ENCODE assay signal across 8 mouse cellular contexts in genomic region chr10:85651706-85652105, GRCm38 (mm10).
A peak's percentile ranks its signal among the peaks of the same experiment; 100 is the strongest.
DNase-seq lines count a peak whose midpoint lies in the region; ATAC-seq and TF ChIP-seq lines count a peak whose summit lies in the region.

No protein-coding gene starts in this region.

- H3K4me1 ChIP-seq in heart, embryonic 12.5 days (replicated peaks): peaks cover 18% of the 10 kb centered on the region
- H3K4me1 ChIP-seq in kidney, postnatal 0 days (replicated peaks; ENCODE audit: insufficient read depth, low read length): no peaks in the 10 kb centered on the region
- no peaks in the 10 kb centered on the region for H3K4me1 ChIP-seq in liver, adult 2 months (ENCODE audit: control insufficient read depth, insufficient read depth, low read length)
- peaks cover 5% of the 10 kb centered on the region for H3K4me1 ChIP-seq in neural tube, embryonic 13.5 days (replicated peaks)

- peak; percentile 89 for TF ChIP-seq CTCF in kidney, postnatal 0 days (IDR thresholded peaks at IDR 0.05; ENCODE audit: low read depth)
- TF ChIP-seq CTCF in liver, adult 2 months (IDR thresholded peaks at IDR 0.05; ENCODE audit: low read depth, low read length): peak; percentile 69

- H3K4me2 ChIP-seq in heart, embryonic 12.5 days: peak overlapping the region; percentile 21; the same call in 1 of the 2 replicates
- no peak overlapping the region for H3K4me2 ChIP-seq in kidney, postnatal 0 days (ENCODE audit: low read length)
- H3K4me2 ChIP-seq in neural tube, embryonic 13.5 days: no peak overlapping the region

- no peaks in the 10 kb centered on the region for H3K79me2 ChIP-seq in liver, adult 2 months (ENCODE audit: control insufficient read depth, insufficient read depth, low read length)

- no peak overlapping the region for H3K4me3 ChIP-seq in heart, embryonic 12.5 days
- H3K4me3 ChIP-seq in kidney, postnatal 0 days (replicated peaks; ENCODE audit: low read depth, low read length): no peak overlapping the region
- H3K4me3 ChIP-seq in liver, adult 2 months (ENCODE audit: insufficient read depth, low read depth, low read length): no peak overlapping the region
- H3K4me3 ChIP-seq in neural tube, embryonic 13.5 days: no peak overlapping the region

- H3K27me3 ChIP-seq in heart, embryonic 12.5 days (replicated peaks): no peaks in the 10 kb centered on the region; the same call in 1 of the 2 replicates
- no peaks in the 10 kb centered on the region for H3K27me3 ChIP-seq in kidney, postnatal 0 days (ENCODE audit: insufficient read depth, low read length)
- no peaks in the 10 kb centered on the region for H3K27me3 ChIP-seq in liver, adult 2 months (ENCODE audit: control insufficient read depth, insufficient read depth, low read length)
- H3K27me3 ChIP-seq in neural tube, embryonic 13.5 days: no peaks in the 10 kb centered on the region

- H3K9ac ChIP-seq in heart, embryonic 12.5 days: no peak overlapping the region
- H3K9ac ChIP-seq in kidney, postnatal 0 days (ENCODE audit: low read depth, low read length): no peak overlapping the region
- no peak overlapping the region for H3K9ac ChIP-seq in liver, adult 2 months (ENCODE audit: low read depth, low read length)
- H3K9ac ChIP-seq in neural tube, embryonic 13.5 days: no peak overlapping the region

- DNase-seq in adipocyte (ENCODE audit: low spot score): peak; percentile 56
- DNase-seq in embryo, embryonic 9.5 days (ENCODE audit: extremely low spot score): peak; percentile 65
- peak; percentile 91 for DNase-seq in kidney, postnatal 0 days (ENCODE audit: low spot score)
- peak; percentile 26 for DNase-seq in liver, adult 2 months (ENCODE audit: extremely low read depth, low read depth, low spot score)
- peak; percentile 21 to 24 for DNase-seq in thymus, postnatal 36 days

- ATAC-seq in CD4-positive, CD25-positive, alpha-beta regulatory T cell, adult 4 months: peak; percentile 61
- no peak for ATAC-seq in heart, embryonic 12.5 days (ENCODE audit: insufficient number of reproducible peaks, low FRiP score)
- peak; percentile 61; the same call in 1 of the 2 replicates for ATAC-seq in kidney, postnatal 0 days (replicated peaks; ENCODE audit: low FRiP score, low read depth)
- ATAC-seq in neural tube, embryonic 13.5 days (ENCODE audit: low read depth): peak; percentile 66; the same call in 1 of the 2 replicates

- no peaks in the 10 kb centered on the region for H3K36me3 ChIP-seq in heart, embryonic 12.5 days
- no peaks in the 10 kb centered on the region for H3K36me3 ChIP-seq in kidney, postnatal 0 days (ENCODE audit: insufficient read depth, low read length)
- no peaks in the 10 kb centered on the region for H3K36me3 ChIP-seq in liver, adult 2 months (ENCODE audit: control insufficient read depth, insufficient read depth, low read length)
- no peaks in the 10 kb centered on the region for H3K36me3 ChIP-seq in neural tube, embryonic 13.5 days

- TF ChIP-seq POLR2A in liver, adult 2 months (IDR thresholded peaks at IDR 0.05; ENCODE audit: extremely low read depth, insufficient read depth, low read length): no peak

- WGBS in heart, embryonic 12.5 days: 26% methylated on average over 7 of the region's 7 CpGs
- 28% methylated on average over 7 of the region's 7 CpGs for WGBS in kidney, postnatal 0 days
- 38% methylated on average over 7 of the region's 7 CpGs for WGBS in liver, adult 2 months
- WGBS in neural tube, embryonic 13.5 days: 35% methylated on average over 7 of the region's 7 CpGs

- no peak overlapping the region for H3K27ac ChIP-seq in heart, embryonic 12.5 days (ENCODE audit: poor library complexity, severe bottlenecking)
- H3K27ac ChIP-seq in kidney, postnatal 0 days: no peak overlapping the region
- no peak overlapping the region for H3K27ac ChIP-seq in liver, adult 2 months (replicated peaks; ENCODE audit: insufficient read depth, low read depth, low read length)
- no peak overlapping the region for H3K27ac ChIP-seq in neural tube, embryonic 13.5 days (replicated peaks)

- H3K9me3 ChIP-seq in heart, embryonic 12.5 days (replicated peaks): no peaks in the 10 kb centered on the region
- no peaks in the 10 kb centered on the region for H3K9me3 ChIP-seq in kidney, postnatal 0 days (replicated peaks; ENCODE audit: low read length)
- H3K9me3 ChIP-seq in neural tube, embryonic 13.5 days: no peaks in the 10 kb centered on the region

Comparison
In these comparisons a context has a peak if more than half of its experiments do, and no peak if none do; other contexts are left out.
1. DNase-seq: peak in every context shown above with its lines; median percentile 91 in kidney, postnatal 0 days; 65 in embryo, embryonic 9.5 days; 56 in adipocyte; 26 in liver, adult 2 months; 22 in thymus, postnatal 36 days.